Mouse (Mus musculus) fat pad, adult 2 months (tissue): ENCODE measurements around the gene BC004004.
A peak's percentile ranks its signal among the peaks of the same experiment; 100 is the strongest.

ENCODE experiments used
- DNase-seq: peaks from one replicate; pipeline ENCODE4 v3.0.0-alpha.2; 2011; ENCODE audit warnings: low read depth, low spot score; ENCODE audit errors: extremely low read depth

The BC004004 gene

DNA sequence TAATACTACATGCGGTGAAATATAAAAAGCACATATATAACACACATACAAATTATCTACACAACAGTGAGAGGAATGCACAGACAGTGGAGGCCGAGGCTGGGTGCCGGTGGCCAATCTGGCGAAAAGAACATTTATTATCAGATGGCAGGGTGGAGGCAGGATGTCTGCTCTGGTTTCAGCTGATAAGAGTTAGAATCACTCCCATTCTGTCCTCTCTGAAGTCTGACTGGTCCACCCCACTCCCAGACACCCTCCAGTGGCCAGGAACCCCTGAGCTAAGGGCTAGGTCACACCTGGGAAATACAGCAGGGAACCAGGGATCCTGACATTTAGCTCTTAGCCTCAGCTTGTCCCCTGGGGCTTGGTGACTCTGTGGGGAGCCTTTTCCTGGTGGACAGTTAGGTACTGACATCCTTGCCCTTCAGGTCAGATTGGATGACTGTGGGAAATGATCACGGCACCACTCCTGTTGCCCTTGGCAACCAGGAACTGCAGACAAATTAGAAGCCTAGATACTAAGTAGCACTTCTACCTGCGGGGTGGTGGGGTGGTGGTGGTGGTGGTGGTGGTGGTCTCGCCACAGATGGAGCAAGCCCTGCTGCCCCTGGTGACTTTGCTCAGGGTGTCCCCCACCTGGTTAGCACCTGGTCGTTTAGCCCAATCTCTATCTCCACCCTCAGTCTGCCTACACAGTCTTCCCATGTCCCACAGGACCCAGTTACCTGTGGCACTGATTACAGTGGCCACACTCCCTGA lies 51.5 kb downstream of the BC004004 start:
- DNase-seq = no peak

DNA sequence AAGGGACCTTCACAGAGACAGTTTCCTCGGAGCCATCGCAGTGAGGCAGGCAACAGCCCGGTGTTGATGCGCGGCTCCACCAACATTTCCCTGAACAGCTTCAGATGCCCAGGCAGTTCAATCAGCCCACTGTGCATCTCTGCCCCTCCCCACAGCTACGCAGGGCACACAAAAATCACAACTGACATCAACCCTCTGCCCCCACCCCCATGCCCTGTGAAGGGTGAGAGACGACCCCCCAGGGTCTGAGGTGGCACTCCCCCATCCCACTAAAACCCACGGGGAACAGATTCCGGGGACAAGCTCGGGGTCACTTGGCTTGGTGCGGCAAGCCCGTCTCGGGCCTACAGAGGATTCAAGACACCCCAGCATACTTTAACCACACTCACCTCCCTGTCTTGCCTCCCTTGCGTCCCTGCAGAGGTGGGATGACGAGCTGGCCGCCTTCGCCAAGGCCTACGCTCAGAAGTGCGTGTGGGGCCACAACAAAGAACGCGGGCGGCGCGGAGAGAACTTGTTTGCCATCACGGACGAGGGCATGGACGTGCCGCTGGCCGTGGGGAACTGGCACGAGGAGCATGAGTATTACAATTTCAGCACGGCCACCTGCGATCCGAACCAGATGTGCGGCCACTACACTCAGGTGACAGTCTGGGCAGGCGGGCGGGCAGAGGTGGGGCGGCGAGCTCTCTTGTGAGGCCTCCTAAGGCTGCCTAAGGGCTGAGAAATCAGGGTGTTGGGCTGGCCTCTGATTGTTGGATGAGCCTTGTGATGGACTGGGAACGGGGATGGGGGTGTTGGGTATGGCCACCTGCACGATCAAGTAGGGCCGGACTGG lies 53.4 kb downstream of the BC004004 start:
- DNase-seq = no peak

DNA sequence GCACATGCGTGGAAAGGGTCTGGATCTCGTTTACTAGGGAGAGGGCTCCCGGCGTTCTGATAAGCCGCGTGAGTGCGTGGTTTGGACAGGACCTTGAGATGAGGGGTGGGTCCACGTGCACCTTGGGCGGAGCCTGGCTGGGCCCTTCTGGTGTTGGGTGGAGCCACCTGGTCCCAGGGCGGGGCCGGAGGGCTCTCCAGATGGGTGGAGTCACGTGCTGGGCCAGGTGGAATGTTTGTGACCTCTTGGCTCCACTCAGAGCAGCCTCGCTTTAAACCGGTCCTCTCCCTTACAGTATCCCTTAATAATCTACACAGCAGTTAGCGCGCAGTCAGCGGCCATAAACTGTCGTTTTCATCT lies 54.0 kb downstream of the BC004004 start:
- no peak for DNase-seq

DNA sequence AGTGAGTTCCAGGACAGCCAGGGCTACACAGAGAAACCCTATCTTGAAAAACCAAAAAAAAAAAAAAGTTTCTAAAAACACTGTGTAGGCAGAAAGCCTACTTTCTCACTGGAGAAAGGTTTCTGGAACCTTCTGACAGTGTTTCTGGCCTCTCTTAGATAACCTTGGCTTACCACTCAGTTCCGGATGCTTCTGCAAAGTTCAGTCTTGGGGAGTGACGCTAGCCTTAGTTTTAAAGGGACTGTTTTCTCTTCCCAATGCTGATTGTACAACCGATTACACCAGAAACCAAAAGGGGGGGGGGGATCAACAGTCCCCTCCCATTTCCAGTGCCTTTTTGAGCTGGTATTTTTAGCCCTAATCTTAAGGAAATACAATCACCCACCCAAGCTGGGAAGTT lies 55.0 kb downstream of the BC004004 start:
- no peak for DNase-seq

DNA sequence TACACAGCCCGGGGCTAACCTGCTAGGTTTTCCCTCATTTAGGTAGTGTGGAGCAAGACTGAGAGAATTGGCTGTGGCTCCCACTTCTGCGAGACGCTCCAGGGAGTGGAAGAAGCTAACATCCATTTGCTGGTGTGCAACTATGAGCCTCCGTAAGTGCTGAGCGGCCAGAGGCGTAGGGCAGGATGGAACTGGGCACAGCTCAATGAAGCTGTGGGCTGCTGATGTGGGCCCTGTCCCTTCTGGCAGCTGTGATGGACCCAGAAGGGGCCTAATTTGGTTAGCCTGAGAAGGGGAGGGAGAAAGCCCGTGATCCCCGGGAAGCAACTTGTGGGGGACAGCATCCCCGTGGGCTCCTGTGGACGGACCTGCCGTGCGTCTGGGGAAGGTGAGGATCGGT lies 57.2 kb downstream of the BC004004 start:
- DNase-seq = no peak

DNA sequence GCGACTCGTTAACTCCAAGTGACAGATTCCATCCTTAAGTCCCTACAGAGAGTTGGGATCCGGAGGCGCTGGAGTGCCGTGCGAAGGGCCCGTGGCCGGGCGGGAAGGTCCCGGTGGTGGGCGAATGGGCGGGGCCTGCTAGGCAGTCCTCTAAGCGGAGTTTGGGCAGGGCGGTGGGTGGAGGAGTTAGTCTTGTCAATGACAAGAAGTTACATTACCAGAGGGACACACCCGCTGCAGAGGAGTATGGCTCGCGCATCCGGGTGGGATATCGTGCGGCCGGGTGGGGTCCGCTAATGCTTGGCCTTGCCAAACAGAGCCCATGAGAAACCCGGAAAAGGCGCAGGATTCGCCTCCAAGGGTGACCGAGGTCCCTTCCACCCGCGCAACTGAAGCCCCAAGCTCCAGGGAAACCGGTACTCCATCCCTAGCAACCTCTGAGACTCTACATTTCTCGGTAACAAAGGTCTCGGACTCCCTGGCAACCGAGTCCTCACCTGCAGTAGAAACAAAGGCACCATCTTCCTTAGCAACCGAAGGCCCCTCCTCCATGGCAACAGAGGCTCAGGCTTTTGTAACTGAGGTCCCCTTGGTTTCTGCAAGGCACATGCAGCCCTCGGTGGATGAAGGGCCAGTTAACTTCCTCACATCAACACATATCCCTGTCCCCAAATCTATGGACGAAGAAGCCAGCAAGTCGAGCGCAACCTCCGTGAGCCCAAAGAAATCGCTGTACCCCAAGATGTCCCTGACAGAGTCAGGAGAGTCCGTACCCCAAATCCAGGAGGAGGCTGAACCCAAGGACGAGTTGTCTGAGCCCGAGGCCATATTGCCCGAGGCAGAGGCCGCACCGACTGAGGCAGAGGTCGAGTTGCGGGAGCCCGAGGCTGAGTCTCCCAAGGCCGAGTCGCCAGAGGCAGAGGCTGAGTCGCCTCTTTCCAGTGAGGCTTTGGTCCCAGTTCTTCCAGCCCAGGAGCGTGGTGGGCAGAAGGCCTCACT lies 58.2 kb downstream of the BC004004 start:
- no peak for DNase-seq

DNA sequence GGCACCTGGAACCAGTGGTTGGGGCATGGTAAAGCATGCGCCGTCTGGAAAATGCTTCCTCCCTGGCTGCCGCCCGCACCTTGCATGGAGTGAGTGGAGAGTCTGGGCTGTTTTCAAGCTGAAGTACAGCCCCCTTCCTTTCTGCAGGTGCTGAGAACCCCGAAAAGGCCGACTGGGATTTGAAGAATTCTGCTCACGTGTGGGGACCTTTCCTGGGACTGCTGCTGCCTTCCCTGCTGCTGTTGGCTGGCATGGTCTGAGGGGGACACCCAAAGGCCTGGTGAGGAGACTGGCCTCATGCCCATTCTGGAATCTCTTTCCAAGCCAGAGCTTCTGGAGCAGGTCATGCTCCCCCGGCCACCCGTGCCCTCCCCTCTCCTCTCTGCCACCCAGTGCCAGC lies 59.1 kb downstream of the BC004004 start:
- DNase-seq = no peak

DNA sequence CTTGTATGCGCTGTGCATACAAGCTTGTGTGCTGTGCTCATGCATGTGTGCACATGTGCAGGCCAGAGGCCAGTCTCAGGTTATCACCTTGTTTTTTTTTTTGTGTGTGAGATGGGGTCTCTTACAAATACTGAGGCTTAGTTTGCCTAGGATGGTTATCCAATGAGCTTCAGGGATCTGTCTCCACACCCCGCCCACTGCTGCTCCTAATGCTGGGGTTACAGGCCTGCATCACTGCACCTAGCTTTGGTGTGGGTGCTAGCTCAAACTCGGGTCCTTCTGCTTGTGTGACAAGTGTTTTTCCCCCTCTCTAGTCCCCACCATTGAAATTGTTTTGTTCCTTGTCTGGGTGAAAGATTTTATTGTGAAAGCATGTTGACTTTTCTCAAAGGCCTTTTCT lies 61.6 kb downstream of the BC004004 start:
- DNase-seq = no peak

DNA sequence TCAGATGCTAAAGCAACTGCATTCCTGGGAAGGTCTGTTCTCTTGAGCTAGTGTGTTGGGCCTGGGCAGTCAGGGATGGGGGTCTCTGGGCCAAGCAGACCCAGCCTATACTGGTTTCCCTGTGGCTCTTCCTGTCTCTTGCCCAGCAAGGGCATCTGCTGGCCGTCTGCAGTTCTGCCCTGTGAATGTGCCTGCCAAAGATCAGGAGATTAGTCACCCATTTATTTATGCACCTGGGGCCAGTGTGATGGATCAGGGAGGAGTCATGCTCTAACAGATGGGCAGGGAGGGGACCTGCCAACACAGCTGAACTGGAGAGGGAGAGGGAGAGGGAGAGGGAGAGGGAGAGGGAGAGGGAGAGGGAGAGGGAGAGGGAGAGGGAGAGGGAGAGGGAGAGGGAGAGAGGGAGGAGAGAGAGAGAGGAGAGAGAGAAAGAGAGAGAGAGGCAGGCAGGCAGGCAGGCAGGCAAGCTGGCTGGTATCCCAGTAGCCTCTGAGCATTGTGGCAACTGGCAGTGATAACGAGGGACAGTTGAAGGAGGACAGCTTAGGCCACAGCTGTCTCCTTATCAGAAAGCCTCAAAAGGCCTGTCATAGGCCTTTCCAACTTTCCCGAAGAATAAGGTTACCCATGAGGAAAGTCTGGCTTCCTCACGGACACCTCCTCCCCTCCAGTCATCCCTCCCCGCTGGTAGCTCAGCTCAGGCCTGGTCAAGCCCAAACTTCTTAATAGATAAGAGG lies 62.3 kb downstream of the BC004004 start:
- DNase-seq = peak; percentile 34

DNA sequence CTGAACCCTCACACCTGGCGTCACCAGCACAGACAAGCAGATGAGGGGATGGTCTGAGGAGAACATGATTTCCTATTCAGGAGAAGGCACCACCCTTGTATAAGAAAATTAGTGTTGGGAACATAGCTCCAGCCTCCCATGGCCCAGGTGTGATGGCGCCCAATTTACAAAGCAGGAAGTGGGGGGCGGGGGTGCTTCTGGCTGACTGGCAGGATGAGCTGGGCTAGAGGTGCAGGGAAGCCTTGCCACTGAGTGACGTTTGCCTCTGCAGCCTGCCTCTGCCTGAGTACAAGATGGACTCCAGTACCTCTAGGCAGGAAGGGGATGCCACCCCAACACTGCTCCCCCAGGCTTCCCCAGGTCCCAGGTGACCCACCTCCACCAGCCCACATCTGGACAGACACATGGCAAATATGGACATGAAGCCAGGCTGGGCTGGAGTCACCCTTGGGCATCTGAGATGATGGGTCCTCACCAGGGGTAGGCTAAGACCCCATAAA lies 63.6 kb downstream of the BC004004 start:
- no peak for DNase-seq

DNA sequence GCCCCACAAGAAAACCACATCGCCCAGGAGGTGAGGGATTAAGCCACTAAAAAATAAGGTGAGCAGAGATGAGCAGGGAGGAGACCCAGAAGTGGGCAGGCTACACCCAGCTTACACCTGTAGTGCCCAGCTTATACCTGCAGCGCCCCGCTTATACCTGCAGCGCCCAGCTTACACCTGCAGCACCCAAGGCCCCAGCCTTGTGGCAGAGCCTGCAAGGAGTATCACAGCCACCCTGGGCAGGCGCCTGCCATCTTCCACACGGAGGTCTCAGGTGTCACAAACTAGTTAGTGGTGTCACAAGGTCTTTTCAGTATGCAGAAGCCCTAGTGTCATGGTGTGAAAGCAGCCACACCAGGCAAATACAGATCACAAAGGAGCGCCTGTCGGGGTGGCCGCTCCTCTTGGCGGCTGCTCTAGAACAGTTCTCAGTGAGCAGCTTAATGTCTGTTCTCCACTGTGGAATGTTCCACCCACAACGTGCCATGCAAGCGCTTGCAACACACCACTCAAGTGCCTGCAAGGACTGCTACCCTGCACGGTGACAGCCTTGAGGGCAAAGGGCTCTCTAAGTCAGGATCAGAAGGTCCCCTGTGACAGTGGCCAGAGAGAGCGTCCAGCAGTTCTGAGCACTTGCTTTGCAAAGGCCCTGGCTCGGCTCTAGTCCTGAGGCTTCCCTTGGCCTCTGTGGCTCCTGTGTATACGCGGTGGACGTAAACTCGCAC lies 67.8 kb downstream of the BC004004 start:
- DNase-seq = no peak

DNA sequence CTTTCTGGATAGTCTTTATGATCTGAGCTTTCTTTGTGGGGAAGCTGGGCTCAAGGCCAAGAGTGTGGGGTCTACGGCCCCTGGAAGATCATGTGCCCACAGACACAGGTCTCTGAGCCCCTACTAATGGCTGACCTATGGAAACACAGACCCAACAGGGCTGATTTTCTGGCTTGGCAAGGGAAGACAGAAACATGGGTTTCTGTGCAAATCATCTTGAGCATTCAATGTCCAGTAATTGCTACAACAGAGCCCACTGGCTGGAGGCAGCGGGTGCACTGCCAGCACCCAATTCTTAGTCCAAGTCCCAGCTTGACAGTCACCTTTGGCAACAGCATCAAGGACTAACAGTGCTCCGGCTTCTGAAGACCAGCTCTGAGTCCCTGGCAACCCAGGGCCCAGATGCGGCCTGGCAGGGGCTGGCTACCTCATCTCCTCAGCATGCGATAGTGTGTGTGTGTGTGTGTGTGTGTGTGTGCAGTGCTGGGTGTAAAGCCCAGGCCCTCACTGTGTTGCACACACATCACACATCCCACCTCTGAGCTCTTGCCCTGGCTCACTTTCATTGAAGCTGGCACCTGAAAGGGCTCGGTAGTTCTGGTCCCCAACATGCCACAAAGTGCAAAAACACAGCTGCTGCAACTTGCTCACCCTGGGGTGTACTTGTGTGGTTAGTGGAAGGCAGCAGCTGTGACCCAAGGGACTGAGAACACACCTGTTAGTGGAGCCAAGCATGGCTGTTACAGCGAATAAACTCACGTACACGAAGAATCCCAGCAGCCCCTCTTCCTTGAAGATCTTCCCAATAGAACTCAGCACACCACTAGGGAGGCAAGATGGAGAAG lies 69.6 kb downstream of the BC004004 start:
- no peak for DNase-seq

DNA sequence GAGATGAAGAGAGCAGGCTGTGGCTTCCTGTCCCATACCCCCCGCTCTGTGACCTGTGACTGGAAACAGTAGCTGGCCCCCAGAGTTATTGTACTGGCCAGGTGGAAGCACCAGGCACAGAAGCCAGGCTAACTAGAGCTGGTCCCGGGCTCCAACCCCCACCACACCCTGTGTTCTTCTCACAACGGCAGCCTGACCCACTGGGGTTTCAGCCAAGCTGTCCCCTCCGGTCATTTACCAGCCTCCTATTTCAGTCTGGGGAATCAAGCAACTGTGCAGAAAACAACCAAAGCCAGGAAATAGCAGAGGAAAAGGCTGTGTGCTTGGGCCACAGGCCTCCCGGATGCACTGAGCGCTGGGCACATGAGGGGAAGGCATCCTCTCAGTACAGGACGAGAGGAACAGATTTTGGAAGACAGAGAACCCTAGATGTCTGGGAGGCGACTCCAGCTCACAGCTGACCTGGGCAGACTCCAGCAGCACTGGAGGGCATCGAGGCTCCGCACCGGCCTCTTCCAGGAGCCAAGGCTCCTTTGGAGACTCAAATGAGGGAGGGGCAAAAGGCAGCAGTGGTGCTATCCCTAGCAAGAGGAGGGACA lies 70.7 kb downstream of the BC004004 start:
- no peak for DNase-seq

DNA sequence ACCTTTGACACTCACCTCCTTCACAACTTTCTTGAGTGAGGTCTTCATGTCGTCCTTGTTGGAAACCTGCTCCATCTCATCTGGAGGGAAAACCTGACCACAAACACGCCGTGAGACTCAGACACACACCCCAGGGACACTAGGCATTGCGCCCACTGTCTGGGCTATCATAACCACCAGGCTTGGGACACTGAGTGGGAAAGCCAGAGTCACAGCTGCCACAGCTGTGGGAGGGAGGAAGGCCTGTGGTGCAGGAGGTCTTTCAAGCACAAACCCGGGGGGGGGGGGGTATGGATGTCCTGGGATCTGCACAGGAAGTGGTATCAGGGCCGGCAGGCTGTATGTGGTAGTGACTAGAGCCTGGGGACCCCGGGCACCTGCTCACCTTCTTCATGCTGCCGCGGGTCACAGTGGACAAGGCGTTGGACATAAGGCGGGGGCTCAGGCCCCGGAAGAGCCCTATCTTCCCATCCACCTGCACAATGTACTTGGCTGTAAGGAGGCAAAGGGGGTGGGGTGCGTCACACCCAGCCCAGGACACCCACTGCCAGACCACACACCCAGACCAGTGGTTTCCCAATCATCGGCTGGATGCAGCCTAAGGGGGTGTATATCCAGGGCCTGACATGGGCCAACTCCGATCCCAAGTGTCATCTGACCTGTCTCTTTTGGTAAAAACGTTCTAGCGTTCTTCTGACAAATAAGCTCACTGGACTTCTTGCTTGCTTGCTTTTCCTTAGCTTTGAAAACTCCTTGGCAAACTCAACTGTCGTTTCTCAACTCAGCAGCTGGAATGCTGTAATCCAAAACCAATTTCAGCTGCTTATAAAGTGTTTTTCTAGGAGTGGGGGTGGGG lies 72.0 kb downstream of the BC004004 start:
- no peak for DNase-seq

DNA sequence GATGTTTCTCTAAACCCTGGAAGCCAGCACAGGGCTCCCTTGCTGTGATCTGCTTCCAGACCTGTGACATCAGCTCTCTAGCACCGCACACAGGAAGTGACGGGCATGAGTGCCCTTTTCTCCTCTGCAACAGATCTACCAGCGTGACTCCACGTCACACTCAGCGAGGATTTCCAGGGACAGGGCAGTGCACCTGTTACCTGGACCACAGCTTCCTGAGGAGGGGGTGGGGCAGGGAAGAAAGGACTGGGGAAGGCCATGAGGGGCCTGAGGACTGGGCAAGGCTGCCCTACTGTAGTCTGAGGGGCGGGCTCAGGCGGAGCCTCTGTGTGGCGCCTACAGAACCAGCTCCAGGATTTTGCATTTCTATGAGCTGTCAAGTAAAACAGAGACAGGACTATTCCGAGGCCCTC lies 73.0 kb downstream of the BC004004 start:
- DNase-seq = no peak

DNA sequence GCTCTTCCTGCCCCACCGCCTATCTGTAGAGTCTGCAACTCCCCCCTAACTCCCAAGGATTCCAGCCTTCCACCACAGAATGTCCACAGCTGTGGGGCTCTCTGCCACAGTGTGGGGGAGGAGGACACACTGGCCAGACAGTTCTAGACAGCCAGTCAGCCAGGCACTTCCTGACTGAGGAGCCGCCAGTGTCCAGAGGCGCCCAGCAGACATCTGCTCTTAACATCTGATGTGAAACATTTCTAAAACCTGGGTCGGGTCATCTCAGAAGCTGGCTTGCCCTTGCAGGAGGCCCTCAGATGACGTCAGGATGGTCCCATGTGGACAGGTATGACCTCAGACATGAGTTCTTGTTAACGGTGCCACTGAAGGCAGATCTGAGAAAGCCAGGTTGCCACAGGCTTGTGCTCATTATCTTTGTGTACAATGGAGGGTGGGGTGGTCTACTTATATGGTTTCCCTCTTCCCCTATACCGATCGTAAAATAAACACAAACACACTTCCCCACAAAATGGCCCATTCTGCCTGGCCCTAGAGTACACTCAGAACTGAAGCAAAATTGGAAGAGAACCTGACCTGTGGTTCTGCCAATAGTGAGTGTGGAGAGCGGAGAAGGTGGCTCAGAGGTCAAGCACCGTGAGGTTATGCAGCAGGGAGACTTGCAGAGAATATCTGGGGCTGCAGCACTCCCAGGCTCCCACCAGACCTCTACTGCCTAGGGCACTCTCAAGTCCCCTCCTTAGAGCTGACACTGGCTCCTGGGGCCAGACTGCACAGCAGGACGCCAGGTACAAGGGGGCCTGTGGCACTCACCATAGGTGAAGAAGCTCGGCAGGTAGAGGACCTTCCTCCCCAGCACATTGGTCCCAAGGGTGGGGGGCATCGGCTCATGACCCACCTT lies 73.7 kb downstream of the BC004004 start:
- no peak for DNase-seq
